Mouse (Mus musculus): ENCODE measurements around the gene Rps12-ps3. TPM values are rescaled to one million over a fixed set of nuclear protein-coding genes. Genes with fewer than 3 reads are reported as not detected.

Rps12-ps3 gene
- polyA plus RNA-seq (2015; fragmentation: Illumina TruSeq; extraction: RNeasy Lipid Tissue Mini Kit (QIAGEN cat#74804); ENCODE audit: insufficient read depth, low replicate concordance) = 5.3 TPM

DNA sequence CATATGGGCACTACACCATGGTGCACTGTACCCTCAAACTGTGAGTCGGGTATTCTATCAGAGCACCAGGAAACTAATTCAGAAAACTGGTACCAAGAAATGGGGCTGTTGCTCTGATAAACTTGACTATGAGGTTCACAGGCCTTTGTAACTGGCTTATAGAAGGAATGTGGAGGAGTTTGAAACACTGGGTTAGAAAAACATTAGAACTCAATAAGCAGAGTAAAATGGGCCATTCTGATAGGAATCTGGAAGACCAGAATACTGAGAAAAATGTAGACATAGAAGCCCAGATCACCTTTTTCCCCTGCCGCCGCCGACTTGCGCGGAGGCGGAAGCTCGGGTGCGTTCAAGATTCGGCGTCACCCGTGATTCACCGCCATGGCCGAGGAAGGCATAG, at the start of gene Rps12-ps3:
TSS of gene Rps12-ps3 (plus strand) at position 301 of the 400 bp plus-strand sequence.

GRCm38 (mm10) chr19:59345658-59346283, 23.7 kb downstream of the Rps12-ps3 start, which contains the start of gene Pdzd8:
Gene Pdzd8, minus strand, starts transcription at chr19:59345780.

Other genes with a start within 250 kb of the Rps12-ps3 start
- 29.3 TPM for gene Shtn1, start 246.2 kb upstream of the Rps12-ps3 start, polyA plus RNA-seq (2015; fragmentation: Illumina TruSeq; extraction: RNeasy Lipid Tissue Mini Kit (QIAGEN cat#74804); ENCODE audit: insufficient read depth, low replicate concordance)
- gene Vax1, start 152.2 kb upstream of the Rps12-ps3 start, polyA plus RNA-seq (2015; fragmentation: Illumina TruSeq; extraction: RNeasy Lipid Tissue Mini Kit (QIAGEN cat#74804); ENCODE audit: insufficient read depth, low replicate concordance) = not detected
- gene Kcnk18, start 103.1 kb upstream of the Rps12-ps3 start, polyA plus RNA-seq (2015; fragmentation: Illumina TruSeq; extraction: RNeasy Lipid Tissue Mini Kit (QIAGEN cat#74804); ENCODE audit: insufficient read depth, low replicate concordance) = not detected
- gene Slc18a2, start 61.4 kb upstream of the Rps12-ps3 start, polyA plus RNA-seq (2015; fragmentation: Illumina TruSeq; extraction: RNeasy Lipid Tissue Mini Kit (QIAGEN cat#74804); ENCODE audit: insufficient read depth, low replicate concordance) = 0.75 TPM
- 34.9 TPM for gene Pdzd8, start 23.5 kb downstream of the Rps12-ps3 start, polyA plus RNA-seq (2015; fragmentation: Illumina TruSeq; extraction: RNeasy Lipid Tissue Mini Kit (QIAGEN cat#74804); ENCODE audit: insufficient read depth, low replicate concordance)
- not detected for gene Emx2, start 136.1 kb downstream of the Rps12-ps3 start, polyA plus RNA-seq (2015; fragmentation: Illumina TruSeq; extraction: RNeasy Lipid Tissue Mini Kit (QIAGEN cat#74804); ENCODE audit: insufficient read depth, low replicate concordance)